Mouse (Mus musculus) bone marrow, adult 2 months (tissue): ENCODE data around the gene Hoxd10.

Source experiments
- CTCF ChIP-seq: fragments of 200-500 bp; IDR thresholded peaks from 2 replicates; pipeline ENCODE4 v1.5.1; 2011; ENCODE audit warnings: low read length, control low read depth; ENCODE audit not compliant: control insufficient read depth, insufficient read depth
- POLR2A ChIP-seq: fragments of 200-500 bp; IDR thresholded peaks from 2 replicates; pipeline ENCODE4 v1.6.1; 2011; ENCODE audit warnings: low read depth, mild to moderate bottlenecking, control low read depth, low read length, borderline replicate concordance; ENCODE audit not compliant: control insufficient read depth

GRCm38 (mm10) chr2:74714156-74714789, 22.5 kb downstream of the Hoxd10 start:
- no peak for TF ChIP-seq POLR2A
- no peak for TF ChIP-seq CTCF
